Mouse (Mus musculus) embryonic fibroblast, embryonic 13.5 days (primary cell): ENCODE data around the gene Ubl4a.

Experiments
- CTCF ChIP-seq: IDR thresholded peaks from 2 replicates; pipeline ENCODE4 v1.5.1; 2011; ENCODE audit warnings: mild to moderate bottlenecking, control low read depth, low read length, moderate library complexity, borderline replicate concordance; ENCODE audit not compliant: insufficient read depth
- POLR2A ChIP-seq: IDR thresholded peaks from 2 replicates; pipeline ENCODE4 v1.6.1; 2011; ENCODE audit warnings: low read depth, mild to moderate bottlenecking, control low read depth, low read length, moderate library complexity

- TF ChIP-seq CTCF (no peak), POLR2A (peak; percentile 87)
Observed at GRCm38 (mm10) chrX:74353467-74353770, 19.6 kb downstream of the Ubl4a start, which contains the start of gene Lage3.
